8 mouse cellular contexts compared by ENCODE assay signal in the genomic region with DNA sequence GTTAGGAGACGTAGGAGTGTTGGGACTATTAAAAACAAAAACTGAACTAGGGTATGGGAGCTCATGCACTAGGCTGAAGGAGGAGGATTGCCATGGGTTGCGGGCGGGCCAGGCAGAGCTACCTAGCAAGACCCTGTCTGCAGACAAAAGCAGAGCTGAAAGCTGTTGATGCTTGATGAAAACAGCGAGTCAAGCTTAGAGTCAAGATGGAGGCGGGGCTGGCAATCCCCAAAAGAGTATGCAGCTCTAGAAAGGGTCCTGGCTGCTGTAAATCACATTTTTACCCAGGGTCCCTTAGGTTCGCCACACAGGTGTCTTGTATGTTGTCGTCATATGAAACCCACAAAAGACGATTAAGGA. TPM values are rescaled to one million over a fixed set of nuclear protein-coding genes. Genes with fewer than 3 reads are reported as not detected.
DNase-seq lines count a peak whose midpoint lies in the region; ATAC-seq and TF ChIP-seq lines count a peak whose summit lies in the region.

No protein-coding gene starts in this region.

- peak in 1 of 2 experiments; percentile 40 for DNase-seq in heart, adult 2 months
- no peak for DNase-seq in heart, adult 9 months (ENCODE audit: low spot score in 2 of 2)
- DNase-seq in embryonic facial prominence, embryonic 14.5 days (ENCODE audit: low spot score), result peak; percentile 41
- peak; percentile 60 for DNase-seq in intestine, embryonic 14.5 days (ENCODE audit: low spot score)
- peak; percentile 45 to 56 for DNase-seq in thymus, postnatal 36 days
- no peak for DNase-seq in urinary bladder, postnatal 14 days (ENCODE audit: low spot score)

- WGBS in heart, adult 2 months, result 8% methylated on average over 8 of the region's 8 CpGs
- 9% methylated on average over 8 of the region's 8 CpGs for WGBS in embryonic facial prominence, embryonic 14.5 days
- 14% methylated on average over 8 of the region's 8 CpGs for WGBS in intestine, embryonic 14.5 days
- WGBS in midbrain, embryonic 13.5 days, result 16% methylated on average over 8 of the region's 8 CpGs

- peak overlapping the region; percentile 80 for H3K4me2 ChIP-seq in embryonic facial prominence, embryonic 14.5 days (ENCODE audit: low read depth, low read length)
- peak overlapping the region; percentile 82 for H3K4me2 ChIP-seq in intestine, embryonic 14.5 days (ENCODE audit: low read length)
- peak overlapping the region; percentile 88 for H3K4me2 ChIP-seq in midbrain, embryonic 13.5 days (replicated peaks)

- peak overlapping the region; percentile 94 for H3K9ac ChIP-seq in heart, adult 2 months (ENCODE audit: low read depth, low read length)
- peak overlapping the region; percentile 80 for H3K9ac ChIP-seq in ES-Bruce4 (ENCODE audit: low read depth, poor library complexity, severe bottlenecking)
- H3K9ac ChIP-seq in embryonic facial prominence, embryonic 14.5 days (ENCODE audit: low read depth, low read length), result peak overlapping the region; percentile 98
- peak overlapping the region; percentile 93 for H3K9ac ChIP-seq in intestine, embryonic 14.5 days (ENCODE audit: low read length)
- H3K9ac ChIP-seq in midbrain, embryonic 13.5 days (replicated peaks), result peak overlapping the region; percentile 98

- peaks cover 17% of the 10 kb centered on the region for H3K79me2 ChIP-seq in heart, adult 2 months (replicated peaks; ENCODE audit: control insufficient read depth, insufficient read depth, low read length)

- peak overlapping the region; percentile 100 for H3K27ac ChIP-seq in heart, adult 2 months
- no peak overlapping the region for H3K27ac ChIP-seq in ES-Bruce4 (ENCODE audit: insufficient read depth, low read length)
- peak overlapping the region; percentile 94 for H3K27ac ChIP-seq in embryonic facial prominence, embryonic 14.5 days (replicated peaks; ENCODE audit: low read depth, low read length)
- peak overlapping the region; percentile 93 for H3K27ac ChIP-seq in intestine, embryonic 14.5 days (ENCODE audit: low read depth)
- peak overlapping the region; percentile 97 for H3K27ac ChIP-seq in midbrain, embryonic 13.5 days

- ATAC-seq in embryonic facial prominence, embryonic 14.5 days (ENCODE audit: low read depth), result no peak
- no peak for ATAC-seq in intestine, embryonic 14.5 days (replicated peaks; ENCODE audit: low FRiP score, low TSS enrichment, low read depth)
- no peak for ATAC-seq in midbrain, embryonic 13.5 days

- TF ChIP-seq POLR2A in heart, adult 2 months (IDR thresholded peaks at IDR 0.05; ENCODE audit: insufficient read depth, low read depth, low read length), result no peak
- no peak for TF ChIP-seq POLR2A in ES-Bruce4 (IDR thresholded peaks at IDR 0.05; ENCODE audit: insufficient read depth, low read length)

- peak overlapping the region; percentile 83 for H3K4me3 ChIP-seq in heart, adult 2 months
- peak overlapping the region; percentile 90 for H3K4me3 ChIP-seq in ES-Bruce4 (ENCODE audit: low read depth, low read length)
- H3K4me3 ChIP-seq in embryonic facial prominence, embryonic 14.5 days (ENCODE audit: low read depth, low read length), result peak overlapping the region; percentile 93
- H3K4me3 ChIP-seq in intestine, embryonic 14.5 days (ENCODE audit: low read depth, low read length), result peak overlapping the region; percentile 98
- peak overlapping the region; percentile 94 for H3K4me3 ChIP-seq in midbrain, embryonic 13.5 days (replicated peaks)

- intact Hi-C loops in heart, adult 2 months (cut with DNase I), result loop anchor here (5.0 kb wide), 1 partner anchor 41 kb away; no protein-coding TSS in a partner anchor

- peaks cover 11% of the 10 kb centered on the region for H3K4me1 ChIP-seq in heart, adult 2 months (ENCODE audit: control insufficient read depth, insufficient read depth, low read length)
- H3K4me1 ChIP-seq in ES-Bruce4 (ENCODE audit: control insufficient read depth, insufficient read depth, low read length), result peaks cover 2% of the 10 kb centered on the region
- peaks cover 16% of the 10 kb centered on the region for H3K4me1 ChIP-seq in embryonic facial prominence, embryonic 14.5 days (ENCODE audit: control insufficient read depth, insufficient read depth, low read length)
- peaks cover 19% of the 10 kb centered on the region for H3K4me1 ChIP-seq in intestine, embryonic 14.5 days (replicated peaks; ENCODE audit: control insufficient read depth, insufficient read depth, low read length)
- H3K4me1 ChIP-seq in midbrain, embryonic 13.5 days (replicated peaks), result peaks cover 40% of the 10 kb centered on the region

- peaks cover 17% of the 10 kb centered on the region for H3K36me3 ChIP-seq in heart, adult 2 months (ENCODE audit: control insufficient read depth, insufficient read depth, low read length)
- H3K36me3 ChIP-seq in ES-Bruce4 (ENCODE audit: control insufficient read depth, insufficient read depth, low read length, poor library complexity, severe bottlenecking), result no peaks in the 10 kb centered on the region
- no peaks in the 10 kb centered on the region for H3K36me3 ChIP-seq in embryonic facial prominence, embryonic 14.5 days (ENCODE audit: control insufficient read depth, insufficient read depth, low read length)
- no peaks in the 10 kb centered on the region for H3K36me3 ChIP-seq in intestine, embryonic 14.5 days (ENCODE audit: control insufficient read depth, insufficient read depth, low read length)
- no peaks in the 10 kb centered on the region for H3K36me3 ChIP-seq in midbrain, embryonic 13.5 days

- no peak for TF ChIP-seq EP300 in heart, adult 2 months (IDR thresholded peaks at IDR 0.05; ENCODE audit: insufficient read depth, low read depth, low read length)
- TF ChIP-seq EP300 in ES-Bruce4 (IDR thresholded peaks at IDR 0.05; ENCODE audit: insufficient read depth, low read depth, low read length), result no peak

- H3K9me3 ChIP-seq in ES-Bruce4 (replicated peaks; ENCODE audit: control insufficient read depth, insufficient read depth, low read length, poor library complexity, severe bottlenecking), result no peaks in the 10 kb centered on the region
- H3K9me3 ChIP-seq in embryonic facial prominence, embryonic 14.5 days (ENCODE audit: control insufficient read depth, low read length), result no peaks in the 10 kb centered on the region
- no peaks in the 10 kb centered on the region for H3K9me3 ChIP-seq in intestine, embryonic 14.5 days (ENCODE audit: control insufficient read depth, low read length)
- no peaks in the 10 kb centered on the region for H3K9me3 ChIP-seq in midbrain, embryonic 13.5 days

- TF ChIP-seq CTCF in heart, adult 2 months (IDR thresholded peaks at IDR 0.05), result no peak
- no peak for TF ChIP-seq CTCF in ES-Bruce4 (IDR thresholded peaks at IDR 0.05; ENCODE audit: low read depth, low read length)

- no peaks in the 10 kb centered on the region for H3K27me3 ChIP-seq in heart, adult 2 months (ENCODE audit: control insufficient read depth, insufficient read depth, low read length)
- no peaks in the 10 kb centered on the region for H3K27me3 ChIP-seq in ES-Bruce4 (ENCODE audit: control insufficient read depth, insufficient read depth, low read length, poor library complexity, severe bottlenecking)
- no peaks in the 10 kb centered on the region for H3K27me3 ChIP-seq in embryonic facial prominence, embryonic 14.5 days (replicated peaks; ENCODE audit: control insufficient read depth, insufficient read depth, low read length)
- H3K27me3 ChIP-seq in intestine, embryonic 14.5 days (replicated peaks; ENCODE audit: control insufficient read depth, insufficient read depth, low read length), result no peaks in the 10 kb centered on the region
- no peaks in the 10 kb centered on the region for H3K27me3 ChIP-seq in midbrain, embryonic 13.5 days

RNA-seq across cellular contexts. Expression of a gene that starts 1.2 kb away (rescaled TPM):
- 10 to 100 TPM; 30.9 to 39.8 TPM for total RNA-seq in heart, adult 2 months (2021)
- 46.0 and 62.1 TPM in 2 replicates for polyA plus RNA-seq in heart, adult 2 months (2012; rRNA removed)
- polyA plus RNA-seq in ES-Bruce4 (2011; ENCODE audit: insufficient read depth, insufficient read length, low read depth, missing spikeins), result 46.9 and 49.1 TPM in 2 replicates
- polyA plus RNA-seq in embryonic facial prominence, embryonic 14.5 days (2014; fragmentation: Nextera tagmentation; extraction: Ambion mirVana), result 29.0 and 31.5 TPM in 2 replicates
- 24.6 and 25.8 TPM in 2 replicates for polyA plus RNA-seq in intestine, embryonic 14.5 days (2014; fragmentation: Nextera tagmentation; extraction: Ambion mirVana)
- polyA plus RNA-seq in midbrain, embryonic 13.5 days (2015; fragmentation: Nextera tagmentation; extraction: Ambion mirVana), result 97.2 and 107 TPM in 2 replicates

RNA-seq across cellular contexts. Expression of a gene that starts 7.4 kb away (rescaled TPM):
- 1 to 10 TPM; 1.4 to 1.8 TPM for total RNA-seq in heart, adult 2 months (2021)
- polyA plus RNA-seq in heart, adult 2 months (2012; rRNA removed), result 2.3 and 3.0 TPM in 2 replicates
- polyA plus RNA-seq in ES-Bruce4 (2011; ENCODE audit: insufficient read depth, insufficient read length, low read depth, missing spikeins), result not detected in 2 replicates
- 0.56 TPM in 1 of 2 replicates, not detected in the other for polyA plus RNA-seq in embryonic facial prominence, embryonic 14.5 days (2014; fragmentation: Nextera tagmentation; extraction: Ambion mirVana)
- polyA plus RNA-seq in intestine, embryonic 14.5 days (2014; fragmentation: Nextera tagmentation; extraction: Ambion mirVana), result 0.42 and 0.90 TPM in 2 replicates
- 0.36 and 0.95 TPM in 2 replicates for polyA plus RNA-seq in midbrain, embryonic 13.5 days (2015; fragmentation: Nextera tagmentation; extraction: Ambion mirVana)

RNA-seq across cellular contexts. Expression of a gene that starts 11.2 kb away (rescaled TPM):
- total RNA-seq in heart, adult 2 months (2021), result 1 to 10 TPM in 1 of 2 experiments, under 1 TPM in 1; 0.20 to 1.1 TPM
- 2.0 and 8.8 TPM in 2 replicates for polyA plus RNA-seq in heart, adult 2 months (2012; rRNA removed)
- 0.81 TPM in 1 of 2 replicates, not detected in the other for polyA plus RNA-seq in ES-Bruce4 (2011; ENCODE audit: insufficient read depth, insufficient read length, low read depth, missing spikeins)
- polyA plus RNA-seq in embryonic facial prominence, embryonic 14.5 days (2014; fragmentation: Nextera tagmentation; extraction: Ambion mirVana), result 8.6 and 12.5 TPM in 2 replicates
- 15.7 and 27.3 TPM in 2 replicates for polyA plus RNA-seq in intestine, embryonic 14.5 days (2014; fragmentation: Nextera tagmentation; extraction: Ambion mirVana)
- 1.7 and 1.8 TPM in 2 replicates for polyA plus RNA-seq in midbrain, embryonic 13.5 days (2015; fragmentation: Nextera tagmentation; extraction: Ambion mirVana)

RNA-seq across cellular contexts. Expression of a gene that starts 17.8 kb away (rescaled TPM):
- 1 to 10 TPM; 4.8 to 8.3 TPM for total RNA-seq in heart, adult 2 months (2021)
- polyA plus RNA-seq in heart, adult 2 months (2012; rRNA removed), result 12.6 and 15.7 TPM in 2 replicates
- polyA plus RNA-seq in ES-Bruce4 (2011; ENCODE audit: insufficient read depth, insufficient read length, low read depth, missing spikeins), result 1.4 and 2.6 TPM in 2 replicates
- polyA plus RNA-seq in embryonic facial prominence, embryonic 14.5 days (2014; fragmentation: Nextera tagmentation; extraction: Ambion mirVana), result 77.7 and 84.8 TPM in 2 replicates
- 58.7 and 62.4 TPM in 2 replicates for polyA plus RNA-seq in intestine, embryonic 14.5 days (2014; fragmentation: Nextera tagmentation; extraction: Ambion mirVana)
- 13.2 and 13.5 TPM in 2 replicates for polyA plus RNA-seq in midbrain, embryonic 13.5 days (2015; fragmentation: Nextera tagmentation; extraction: Ambion mirVana)

RNA-seq across cellular contexts. Expression of a gene that starts 20.7 kb away (rescaled TPM):
- not detected for total RNA-seq in heart, adult 2 months (2021)
- 0.32 and 1.2 TPM in 2 replicates for polyA plus RNA-seq in heart, adult 2 months (2012; rRNA removed)
- polyA plus RNA-seq in ES-Bruce4 (2011; ENCODE audit: insufficient read depth, insufficient read length, low read depth, missing spikeins), result not detected in 2 replicates
- 5.9 and 6.9 TPM in 2 replicates for polyA plus RNA-seq in embryonic facial prominence, embryonic 14.5 days (2014; fragmentation: Nextera tagmentation; extraction: Ambion mirVana)
- 8.7 and 11.4 TPM in 2 replicates for polyA plus RNA-seq in intestine, embryonic 14.5 days (2014; fragmentation: Nextera tagmentation; extraction: Ambion mirVana)
- polyA plus RNA-seq in midbrain, embryonic 13.5 days (2015; fragmentation: Nextera tagmentation; extraction: Ambion mirVana), result 0.66 and 1.3 TPM in 2 replicates

Comparison
In these comparisons a context has a peak if more than half of its experiments do, and no peak if none do; other contexts are left out.
1. DNase-seq: peak in embryonic facial prominence, embryonic 14.5 days (single experiment), intestine, embryonic 14.5 days (single experiment) and thymus, postnatal 36 days (2 of 2); none in heart, adult 9 months (0 of 2) and urinary bladder, postnatal 14 days (single experiment).
2. Peak in every context shown above with its lines, with median percentiles within 50 percentile points of each other: H3K4me3 ChIP-seq, H3K9ac ChIP-seq and H3K4me2 ChIP-seq.